Mouse (Mus musculus) thymus, adult 2 months (tissue): ENCODE data around the gene Atxn1. TPM values are rescaled to one million over a fixed set of nuclear protein-coding genes. Genes with fewer than 3 reads are reported as not detected.

Source experiments
- DNase-seq: peaks from one replicate; pipeline ENCODE4 v3.0.0; 2021
- H3K27ac ChIP-seq: fragments of 200-500 bp; 2 replicates; pipeline ENCODE4 v1.5.1; 2012; ENCODE audit warnings: low read length, control low read depth; ENCODE audit not compliant: control insufficient read depth, insufficient read depth
- H3K27me3 ChIP-seq: fragments of 200-500 bp; 2 replicates; pipeline ENCODE4 v1.6.1; 2012; ENCODE audit warnings: mild to moderate bottlenecking, low read length, moderate library complexity, mixed read lengths; ENCODE audit not compliant: control insufficient read depth, insufficient read depth
- H3K36me3 ChIP-seq: fragments of 200-500 bp; 2 replicates; pipeline ENCODE4 v1.6.1; 2012; ENCODE audit warnings: mild to moderate bottlenecking, low read length, moderate library complexity; ENCODE audit not compliant: control insufficient read depth, insufficient read depth
- H3K4me1 ChIP-seq: fragments of 200-500 bp; replicated peaks from 2 replicates; pipeline ENCODE4 v1.6.1; 2012; ENCODE audit warnings: low read length; ENCODE audit not compliant: control insufficient read depth, insufficient read depth
- H3K4me3 ChIP-seq: fragments of 200-500 bp; 2 replicates; pipeline ENCODE4 v1.5.1; 2012; ENCODE audit warnings: mild to moderate bottlenecking, low read length, control low read depth, moderate library complexity; ENCODE audit not compliant: control insufficient read depth, insufficient read depth
- CTCF ChIP-seq: fragments of 200-500 bp; IDR thresholded peaks from 2 replicates; pipeline ENCODE4 v1.5.1; 2012; ENCODE audit warnings: mild to moderate bottlenecking, control low read depth, low read length, moderate library complexity, borderline replicate concordance; ENCODE audit not compliant: control insufficient read depth, poor library complexity, insufficient read depth; ENCODE audit errors: extremely low read depth
- POLR2A ChIP-seq: fragments of 200-500 bp; IDR thresholded peaks from 2 replicates; pipeline ENCODE4 v1.6.1; 2012; ENCODE audit warnings: mild to moderate bottlenecking, low read length, control low read depth, moderate library complexity; ENCODE audit not compliant: control insufficient read depth, poor library complexity, insufficient read depth; ENCODE audit errors: extremely low read depth
- WGBS: fragments of 180-500 bp; shearing (Covaris S2); methylation state at CpG from one replicate; pipeline ENCODE4 v1.1.7; 2018; 5-methylcytosine and 5-hydroxymethylcytosine counted together
- polyA plus RNA-seq: library from polyadenylated mRNA; depleted of rRNA; stranded (reverse); fragments of >200 nt; gene quantifications from 2 replicates; pipeline ENCODE4 v1.2.3, GENCODE M21; 2012

Atxn1 gene
- polyA plus RNA-seq, 1 experiment: 13.5 TPM

GRCm38 (mm10) chr13:46001356-46001755 is 36.5 kb upstream of the Atxn1 start:
- Histone ChIP-seq H3K4me3 (no peak overlapping the region), H3K36me3 (no peaks in the 10 kb centered on the region), H3K27ac (no peak overlapping the region), H3K4me1 (0 out of 2 replicates have a peak, but pooled peaks cover 3% of the 10 kb centered on the region), H3K27me3 (no peaks in the 10 kb centered on the region)
- TF ChIP-seq POLR2A (no peak), CTCF (no peak)
- no peak for DNase-seq
- WGBS: 92% methylated on average over 5 of the region's 5 CpGs

DNA sequence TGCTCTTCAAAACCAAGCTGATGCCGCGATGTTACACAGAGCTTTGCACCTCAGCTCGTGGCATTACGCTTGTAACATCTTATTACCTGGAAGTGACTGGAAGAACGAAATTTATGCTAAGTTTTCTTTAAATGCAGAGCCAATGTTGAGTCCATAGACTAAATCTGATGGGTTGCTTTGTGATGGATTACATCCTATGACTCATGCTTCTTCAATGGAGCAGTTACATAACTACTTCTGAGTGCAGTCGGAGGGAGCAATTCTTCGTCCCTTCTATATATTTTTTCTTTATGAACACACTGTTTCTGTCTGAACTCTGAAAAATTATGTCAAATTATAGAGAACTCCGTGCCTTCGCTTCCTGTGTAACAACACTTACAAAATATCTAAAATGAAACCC is 28.1 kb upstream of the Atxn1 start:
- Histone ChIP-seq H3K4me1 (no peaks in the 10 kb centered on the region), H3K4me3 (no peak overlapping the region), H3K27ac (no peak overlapping the region), H3K36me3 (no peaks in the 10 kb centered on the region), H3K27me3 (no peaks in the 10 kb centered on the region)
- WGBS: 94% methylated on average over 9 of the region's 9 CpGs
- no peak for DNase-seq
- no peak for TF ChIP-seq CTCF
- no peak for TF ChIP-seq POLR2A

DNA sequence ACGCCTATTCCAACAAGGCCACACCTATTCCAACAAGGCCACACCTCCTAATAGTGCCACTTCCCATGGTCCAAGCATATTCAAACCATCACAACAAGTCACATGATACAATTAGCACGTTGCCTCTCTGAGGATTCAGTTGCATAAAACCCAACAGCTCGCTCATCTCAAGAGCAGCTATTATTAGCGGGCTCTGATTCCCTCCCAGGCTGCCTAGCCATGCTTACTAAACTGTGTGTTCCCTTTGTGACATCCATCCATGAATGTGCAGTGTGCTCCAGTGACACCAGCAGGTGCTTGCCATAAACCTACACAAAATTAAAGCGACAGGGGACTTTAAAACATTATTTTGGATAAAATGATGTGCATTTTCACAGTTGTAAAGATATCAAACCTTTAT is 25.7 kb upstream of the Atxn1 start:
- Histone ChIP-seq H3K27ac (no peak overlapping the region), H3K36me3 (no peaks in the 10 kb centered on the region), H3K4me3 (no peak overlapping the region), H3K27me3 (no peaks in the 10 kb centered on the region), H3K4me1 (no peaks in the 10 kb centered on the region)
- WGBS: 87% methylated on average over 5 of the region's 5 CpGs
- no peak for DNase-seq
- TF ChIP-seq CTCF (no peak), POLR2A (no peak)

GRCm38 (mm10) chr13:45979246-45979645 is 14.4 kb upstream of the Atxn1 start:
- WGBS: 94% methylated on average over 5 of the region's 5 CpGs
- no peaks in the 10 kb centered on the region for H3K4me1 ChIP-seq
- TF ChIP-seq CTCF (no peak), POLR2A (no peak)
- no peaks in the 10 kb centered on the region for H3K27me3 ChIP-seq
- DNase-seq: no peak
- H3K4me3 ChIP-seq: no peak overlapping the region
- H3K36me3 ChIP-seq: no peaks in the 10 kb centered on the region
- H3K27ac ChIP-seq: no peak overlapping the region

- Histone ChIP-seq H3K4me1 (no peaks in the 10 kb centered on the region), H3K27me3 (no peaks in the 10 kb centered on the region), H3K27ac (no peak overlapping the region), H3K4me3 (no peak overlapping the region), H3K36me3 (no peaks in the 10 kb centered on the region)
- 50% methylated on average over 1 of the region's 1 CpGs for WGBS
- no peak for TF ChIP-seq CTCF
- no peak for TF ChIP-seq POLR2A
- DNase-seq: peak; percentile 64
These were observed 12.1 kb upstream of the Atxn1 start for GRCm38 (mm10) chr13:45976894-45977293.

DNA sequence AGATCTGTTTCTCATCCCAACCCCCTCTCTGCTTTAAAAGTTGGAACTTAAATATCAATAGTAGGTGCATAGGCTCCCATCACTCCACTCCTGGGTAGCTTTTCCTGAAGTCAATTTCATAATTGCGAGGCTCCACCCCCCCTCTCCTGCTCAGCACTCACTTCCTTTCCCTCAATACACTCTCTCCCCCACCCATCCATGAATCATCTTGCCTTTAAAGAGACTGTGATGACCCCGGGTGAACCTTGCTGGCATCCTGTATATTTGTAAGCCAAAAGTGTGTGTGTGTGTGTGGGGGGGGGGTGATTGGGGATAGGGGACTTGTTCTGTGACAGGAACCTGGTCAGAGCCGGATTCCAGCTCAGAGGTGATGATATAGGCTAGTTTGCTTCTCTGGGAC is 9.8 kb upstream of the Atxn1 start:
- Histone ChIP-seq H3K27ac (no peak overlapping the region), H3K36me3 (no peaks in the 10 kb centered on the region), H3K27me3 (no peaks in the 10 kb centered on the region), H3K4me3 (no peak overlapping the region), H3K4me1 (no peaks in the 10 kb centered on the region)
- WGBS: 27% methylated on average over 3 of the region's 3 CpGs
- TF ChIP-seq CTCF (no peak), POLR2A (no peak)
- DNase-seq: no peak

DNA sequence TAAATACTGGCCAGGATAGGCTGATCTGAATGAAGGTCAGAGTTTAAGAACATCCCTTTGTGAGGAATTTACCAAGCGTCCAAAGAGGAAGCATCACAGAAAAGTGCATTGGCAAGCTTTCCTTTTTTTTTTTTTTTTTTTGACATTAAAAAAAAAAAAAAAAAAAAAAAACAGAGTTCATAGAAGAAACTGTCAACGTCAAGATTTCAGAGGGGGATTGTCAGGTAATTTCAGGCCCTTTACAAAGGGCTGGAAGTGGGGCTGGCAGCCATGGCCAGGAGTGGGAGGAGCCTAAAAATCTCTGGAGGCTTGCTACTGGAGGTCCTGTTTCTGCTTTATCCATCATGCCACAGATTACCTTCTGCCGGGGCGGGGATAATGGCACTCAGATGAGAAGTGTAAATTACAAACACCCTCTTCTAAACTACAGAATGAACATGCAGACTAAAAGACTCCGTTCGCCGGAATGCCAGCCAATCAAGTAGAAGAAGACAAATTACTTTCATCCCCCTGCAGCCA is 9.2 kb upstream of the Atxn1 start:
- Histone ChIP-seq H3K36me3 (no peaks in the 10 kb centered on the region), H3K27me3 (no peaks in the 10 kb centered on the region), H3K4me3 (no peak overlapping the region), H3K27ac (no peak overlapping the region), H3K4me1 (no peaks in the 10 kb centered on the region)
- no peak for TF ChIP-seq CTCF
- TF ChIP-seq POLR2A: no peak
- no peak for DNase-seq
- WGBS: 61% methylated on average over 7 of the region's 7 CpGs
